Mouse (Mus musculus) frontal cortex, postnatal 10 days (tissue): Measurements from ENCODE around the gene Ercc6l2.
A peak's percentile ranks its signal among the peaks of the same experiment; 100 is the strongest.

Experiments used
- DNase-seq, 2 experiments: peaks; one replicate each; pipeline ENCODE4 v3.0.0; 2022; ENCODE audit warnings: low spot score in 2 of 2, mixed read lengths in 1 of 2

The Ercc6l2 gene

GRCm38 (mm10) chr13:63814746-63815681 lies at the start of gene Ercc6l2:
TSS of gene Ercc6l2 (plus strand) at chr13:63815240.
- DNase-seq: peak; percentile 96 to 99

- DNase-seq: no peak
These were observed 49.0 kb upstream of the Ercc6l2 start for GRCm38 (mm10) chr13:63766065-63766464.

DNA sequence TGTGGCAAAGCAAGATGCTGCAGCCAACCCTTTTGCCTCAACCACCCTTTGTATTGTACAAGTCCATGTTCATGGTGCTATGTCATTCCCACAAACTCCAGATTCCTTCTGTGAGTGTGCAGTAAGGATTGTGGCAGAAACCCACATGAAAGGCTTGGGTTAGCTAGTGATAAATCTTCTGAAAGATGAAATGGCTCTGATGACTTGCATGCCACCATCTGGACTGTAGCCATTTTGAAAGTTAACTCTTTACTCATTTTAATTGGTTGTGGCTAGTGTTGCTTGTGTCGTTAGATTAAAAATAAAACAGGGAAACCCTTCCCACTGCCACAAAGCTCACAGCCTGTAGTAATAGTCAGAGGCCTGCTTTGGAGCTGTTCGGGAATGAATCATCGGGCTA lies 44.0 kb upstream of the Ercc6l2 start:
- no peak for DNase-seq

DNA sequence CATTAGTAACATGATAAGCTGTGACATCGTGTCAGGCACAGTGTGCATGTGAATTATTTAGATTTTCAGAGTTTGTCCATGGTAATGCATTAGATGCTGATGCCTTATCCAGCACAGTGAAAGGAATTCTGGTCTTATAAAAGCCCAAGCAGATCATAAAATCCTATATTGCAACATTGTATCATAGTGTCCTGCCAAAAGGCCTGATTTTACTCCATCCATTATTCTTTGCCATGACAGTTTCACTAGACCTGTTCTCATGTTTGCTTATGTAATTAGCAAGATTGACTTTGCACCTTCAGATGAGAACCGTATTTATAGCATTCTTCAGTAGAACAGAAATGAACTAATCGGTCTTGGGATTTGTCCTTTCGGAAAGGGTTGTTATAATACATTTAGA lies 36.1 kb upstream of the Ercc6l2 start:
- no peak for DNase-seq

DNA sequence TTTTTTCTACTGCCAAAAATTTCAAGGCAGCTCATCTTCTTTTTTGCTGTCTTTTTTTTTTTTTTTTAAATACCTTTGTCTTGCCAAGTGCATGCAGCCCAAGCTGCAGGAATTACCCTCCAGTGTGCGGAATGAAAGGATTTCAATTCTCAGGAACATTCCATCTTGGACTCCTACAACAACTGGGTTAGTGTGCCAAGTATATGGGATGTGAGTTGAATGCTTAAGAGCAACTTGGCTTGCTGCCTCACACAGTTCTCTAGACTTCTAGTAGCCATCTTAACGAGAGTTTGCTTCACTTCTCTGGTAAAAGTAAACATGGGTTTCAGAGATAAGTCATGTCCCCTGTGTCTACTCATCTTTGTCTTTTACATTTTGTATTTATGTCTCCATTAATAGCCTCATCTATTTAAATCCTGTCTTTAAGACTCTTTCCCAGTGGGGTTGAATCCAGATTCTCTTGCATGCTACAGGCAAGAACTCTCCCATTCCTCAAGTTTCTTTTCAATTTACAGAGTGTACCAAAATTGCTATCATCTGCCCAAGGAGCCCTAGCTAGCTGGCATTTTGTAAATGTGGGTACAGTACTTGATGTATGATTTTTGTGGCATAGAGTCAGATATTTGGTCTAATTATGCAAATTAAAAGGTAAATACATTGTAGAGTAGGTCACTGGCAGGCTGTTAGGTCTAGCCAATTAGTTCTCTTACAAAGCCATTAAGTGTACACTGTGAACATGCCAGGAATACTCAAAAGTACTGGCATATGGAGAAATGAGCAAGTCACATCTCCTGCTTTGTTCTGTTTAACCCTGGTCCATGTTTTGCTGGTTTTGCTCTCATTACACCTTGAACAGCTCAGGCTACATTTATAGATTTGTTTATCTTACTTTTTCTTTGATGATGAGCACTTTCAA lies 35.4 kb upstream of the Ercc6l2 start:
- peak; percentile 34 to 42 for DNase-seq

GRCm38 (mm10) chr13:63792234-63792831 lies 22.7 kb upstream of the Ercc6l2 start:
- DNase-seq: no peak

GRCm38 (mm10) chr13:63793345-63794308 lies 21.4 kb upstream of the Ercc6l2 start:
- no peak for DNase-seq

DNA sequence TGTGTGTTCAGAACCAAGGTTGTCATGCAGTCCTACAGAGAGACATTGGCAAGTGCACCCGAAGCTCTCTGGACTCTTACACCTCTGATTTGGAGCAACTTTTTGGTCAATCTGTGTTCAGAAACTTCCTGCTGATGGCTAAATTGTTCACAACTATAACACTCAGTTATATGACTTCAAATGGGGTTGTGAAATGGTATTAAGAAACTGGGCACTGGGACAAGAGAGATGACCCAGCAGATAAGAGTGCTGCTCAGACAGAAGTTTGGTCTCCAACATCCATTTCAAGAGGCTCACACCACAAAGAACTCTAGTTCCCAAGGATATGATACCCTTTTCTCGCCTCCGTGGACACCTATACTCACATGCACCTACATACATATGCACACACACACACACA lies 16.4 kb upstream of the Ercc6l2 start:
- DNase-seq: no peak

- DNase-seq: no peak
These were observed 15.1 kb upstream of the Ercc6l2 start for GRCm38 (mm10) chr13:63799940-63800339.

DNA sequence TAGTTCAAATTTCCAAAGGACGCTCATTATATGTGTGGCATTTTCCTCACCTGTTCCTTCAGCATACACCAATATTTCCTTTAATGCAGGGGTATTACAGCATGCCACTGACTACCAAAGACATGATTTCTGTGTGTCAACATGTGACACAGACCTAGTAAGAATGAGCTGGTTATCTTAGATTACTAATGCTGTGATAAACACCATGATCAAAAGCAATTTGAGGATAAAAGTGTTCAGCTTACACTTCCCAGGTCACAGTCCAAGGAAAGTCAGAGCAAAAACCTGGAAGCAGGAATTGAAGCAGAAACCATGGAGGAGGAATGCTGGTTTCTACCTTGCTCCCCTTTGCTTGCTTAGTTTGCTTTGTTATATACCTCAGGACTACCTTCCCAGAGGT lies 13.8 kb upstream of the Ercc6l2 start:
- DNase-seq: no peak

- DNase-seq: no peak
These were observed 7.8 kb upstream of the Ercc6l2 start for GRCm38 (mm10) chr13:63807233-63807632.

DNA sequence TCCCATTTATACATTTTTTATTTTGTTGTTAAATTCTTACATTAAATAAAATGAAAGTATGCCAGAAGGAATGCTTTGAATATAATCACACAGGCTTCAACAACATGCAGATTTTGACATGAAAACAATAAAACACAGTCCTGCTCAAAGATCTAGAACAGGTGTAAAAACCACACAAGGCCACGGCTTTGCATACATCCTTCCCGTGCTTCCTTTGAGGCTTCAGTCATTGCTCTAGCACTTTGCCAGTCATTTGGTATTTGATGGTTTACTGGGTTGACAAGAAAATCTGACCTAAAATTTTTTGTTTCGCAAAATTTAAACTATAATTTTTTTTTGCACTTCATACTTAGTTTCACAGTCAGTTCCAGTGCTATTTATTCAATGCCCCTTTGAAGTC lies 7.1 kb upstream of the Ercc6l2 start:
- no peak for DNase-seq

DNA sequence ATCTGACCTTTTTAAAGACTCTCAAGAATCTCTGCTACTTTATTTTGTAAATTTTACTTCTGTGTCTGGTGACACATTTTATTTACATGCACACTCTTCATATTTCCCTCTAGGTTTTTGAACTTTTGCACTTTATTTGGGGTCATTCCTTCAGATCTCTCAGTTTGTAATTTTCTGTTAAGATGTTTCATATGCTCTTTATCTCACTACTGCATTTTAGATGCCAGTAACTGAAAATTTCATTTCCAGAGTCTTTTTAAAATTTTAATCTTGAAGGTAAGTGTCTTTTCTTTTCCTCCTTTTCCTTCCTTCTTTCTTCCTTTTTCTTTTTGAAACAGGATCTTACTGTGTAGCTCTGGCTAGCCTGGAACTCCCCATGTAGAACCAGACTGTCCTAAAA lies 3.6 kb upstream of the Ercc6l2 start:
- no peak for DNase-seq

DNA sequence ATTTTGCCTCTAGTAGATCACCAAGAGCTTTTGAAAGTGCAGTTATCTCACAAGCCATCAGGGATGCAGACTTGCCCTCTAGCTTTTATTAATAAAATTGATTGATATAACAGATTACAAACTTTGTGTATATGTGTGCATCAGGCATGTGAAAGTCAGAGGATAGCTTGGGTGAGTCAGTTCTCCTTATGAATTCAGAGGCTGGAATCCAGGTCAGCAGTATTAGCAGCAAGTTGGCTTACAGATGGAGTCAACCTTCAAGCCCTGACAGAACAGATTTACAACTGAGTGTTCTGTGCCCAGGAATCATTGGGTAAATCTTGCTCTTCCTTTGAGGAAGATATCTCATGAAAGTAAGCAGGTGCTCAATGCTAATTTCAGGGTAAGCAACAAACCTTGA lies 891 bp downstream of the Ercc6l2 start:
- DNase-seq: no peak

DNA sequence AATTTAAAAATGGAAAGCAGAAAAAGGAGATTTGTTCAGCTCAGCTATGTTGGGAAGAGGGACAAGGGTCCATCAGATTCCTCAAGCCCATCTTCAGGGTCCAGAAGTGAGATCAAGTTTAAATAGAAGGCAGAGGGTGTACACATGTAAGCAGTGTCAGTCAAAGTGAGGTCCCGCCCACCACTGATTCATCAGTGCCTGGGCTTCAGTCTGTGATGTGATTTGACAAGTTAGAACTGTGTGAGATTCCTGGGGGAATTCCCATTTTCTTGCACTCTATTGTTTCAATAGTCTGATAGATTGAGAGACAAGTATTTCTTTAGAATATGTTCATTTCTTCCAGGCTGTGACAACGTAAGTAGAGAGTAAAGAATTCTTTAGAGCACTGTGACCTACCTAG lies 30.7 kb downstream of the Ercc6l2 start:
- DNase-seq: no peak

GRCm38 (mm10) chr13:63850308-63851011 lies 35.4 kb downstream of the Ercc6l2 start:
- DNase-seq: no peak

- DNase-seq: no peak
These were observed 57.7 kb downstream of the Ercc6l2 start for GRCm38 (mm10) chr13:63872585-63873282.

GRCm38 (mm10) chr13:63877138-63877537 lies 62.1 kb downstream of the Ercc6l2 start:
- no peak for DNase-seq

- DNase-seq: no peak
These were observed 64.2 kb downstream of the Ercc6l2 start for GRCm38 (mm10) chr13:63879105-63879863.
